Mouse (Mus musculus) lung, postnatal 0 days (tissue): Measurements from ENCODE around the gene Stxbp6.

Experiments used
- CTCF ChIP-seq: IDR thresholded peaks from 2 replicates; pipeline ENCODE4 v1.5.1; 2016; ENCODE audit warnings: antibody characterized with exemption, mild to moderate bottlenecking
- EP300 ChIP-seq: IDR thresholded peaks from 2 replicates; pipeline ENCODE4 v1.6.1; 2016; ENCODE audit warnings: antibody characterized with exemption, mild to moderate bottlenecking, control low read depth

GRCm38 (mm10) chr12:44840585-44840984 is 233.9 kb downstream of the Stxbp6 start:
- TF ChIP-seq EP300 = no peak
- TF ChIP-seq CTCF = no peak
